Mouse (Mus musculus) spleen, adult 2 months (tissue): ENCODE measurements at regions not wholly inside any gene's neighbourhood (a gene's known extent, or its start where the extent isn't known, plus 50 kb on each side); places are given as distances from the start of the nearest gene placed in this dataset.

Experiments
- CTCF ChIP-seq: fragments of 200-500 bp; IDR thresholded peaks from 2 replicates; pipeline ENCODE4 v1.5.1; 2011; ENCODE audit warnings: mild to moderate bottlenecking, inconsistent platforms; ENCODE audit not compliant: insufficient read depth, insufficient read length, insufficient replicate concordance; ENCODE audit errors: extremely low read depth
- POLR2A ChIP-seq: fragments of 200-500 bp; IDR thresholded peaks from 2 replicates; pipeline ENCODE4 v1.6.1; 2011; ENCODE audit warnings: low read depth, low read length, inconsistent platforms

DNA sequence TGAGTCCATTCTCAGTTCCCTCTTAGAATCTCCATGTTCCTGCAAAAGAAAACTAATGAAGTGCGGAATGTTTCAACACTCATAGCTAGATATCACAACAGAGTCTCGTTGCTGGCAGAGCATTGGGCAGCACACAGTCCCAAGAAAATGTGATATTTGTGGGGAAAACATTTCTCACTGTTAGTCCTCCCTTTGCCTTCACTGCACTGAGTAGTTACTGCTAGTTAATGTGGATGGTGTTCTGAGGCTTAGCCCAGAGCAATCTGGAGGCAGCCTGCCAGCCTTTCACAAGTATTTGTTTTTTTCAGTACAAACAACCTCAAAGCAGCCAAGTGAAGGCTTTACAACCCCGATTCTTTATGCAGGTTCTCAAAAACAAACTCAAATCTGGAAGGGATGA lies 197.2 kb downstream of the Fam76b start:
- TF ChIP-seq CTCF (no peak), POLR2A (no peak)
